Mouse (Mus musculus) megakaryocyte, embryonic 14.5 days (primary cell): ENCODE data around the gene Sptlc2.

ENCODE experiments used
- FLI1 ChIP-seq: IDR thresholded peaks from 2 replicates; pipeline ENCODE4 v1.6.1; 2012; ENCODE audit warnings: low read length, inconsistent platforms, mixed read lengths
- GATA1 ChIP-seq: IDR thresholded peaks from 3 replicates; pipeline ENCODE4 v1.6.1; 2012; ENCODE audit warnings: mixed read lengths, low read length, inconsistent platforms, borderline replicate concordance

DNA sequence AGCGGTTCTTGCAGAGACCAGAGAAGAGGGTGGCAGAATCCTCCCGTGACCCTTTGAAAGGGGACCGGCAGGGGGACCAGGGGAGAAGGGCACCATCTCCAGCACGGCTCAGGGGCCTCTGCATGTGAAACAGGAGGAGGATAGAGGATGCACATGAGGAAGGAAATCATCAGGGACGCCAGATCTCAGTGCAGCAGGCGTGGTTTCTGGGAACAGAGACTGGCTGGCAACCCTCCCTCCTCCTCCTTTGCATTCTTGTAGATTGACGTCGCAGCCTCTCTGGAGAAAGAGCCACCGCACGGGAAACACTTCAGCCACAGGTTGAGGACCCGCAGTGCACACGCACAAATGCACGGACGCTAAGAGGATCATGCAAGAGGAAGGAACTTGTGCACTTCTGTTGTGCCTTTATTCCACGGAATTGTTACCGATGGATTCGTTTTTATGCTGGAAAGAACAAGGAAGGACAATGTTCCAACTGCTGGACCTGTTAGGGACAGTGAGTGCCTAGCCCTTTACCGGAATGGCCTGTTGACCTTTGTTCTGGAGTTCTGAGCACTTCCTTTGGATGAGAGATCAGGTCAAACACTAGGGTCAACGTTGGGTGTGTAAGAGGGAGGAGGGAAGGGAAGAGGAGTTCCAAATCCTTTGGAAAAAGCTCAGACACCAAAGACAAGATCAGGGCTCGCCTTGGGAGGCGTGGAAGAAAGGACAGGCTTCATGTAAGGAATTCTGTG is 19.9 kb upstream of the Sptlc2 start:
- no peak for TF ChIP-seq GATA1
- TF ChIP-seq FLI1: no peak
